8 mouse cellular contexts compared by ENCODE assay signal in the genomic region with DNA sequence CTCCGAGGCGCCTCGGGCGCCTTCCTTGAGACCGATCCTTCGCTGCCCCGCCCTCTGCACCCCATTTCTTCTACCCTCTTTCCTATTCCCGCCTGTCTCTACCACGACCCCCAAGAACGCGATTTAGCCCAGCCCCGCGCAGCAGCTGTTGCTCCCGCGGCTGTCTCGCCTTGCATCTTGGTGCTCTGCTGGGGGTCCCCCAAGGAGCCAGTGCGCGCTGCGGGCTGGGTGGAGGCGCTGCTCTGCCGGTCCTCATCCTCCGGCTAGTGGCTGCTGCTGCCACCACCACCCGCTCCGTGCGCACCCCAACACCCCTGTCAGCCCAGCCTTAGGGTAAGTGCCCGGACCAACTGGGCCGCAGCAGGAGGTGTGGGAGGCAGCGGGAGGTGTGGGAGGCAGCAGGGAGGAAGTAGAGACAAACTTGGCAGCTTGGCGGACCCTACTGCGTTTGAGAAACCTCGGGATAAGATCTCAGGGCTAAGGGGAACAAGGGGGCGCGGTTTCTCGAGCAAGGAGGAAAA. TPM values are rescaled to one million over a fixed set of nuclear protein-coding genes. Genes with fewer than 3 reads are reported as not detected.
DNase-seq lines count a peak whose midpoint lies in the region; ATAC-seq lines count a peak whose summit lies in the region.

No protein-coding gene starts in this region.

- H3K4me2 ChIP-seq in kidney, embryonic 14.5 days (replicated peaks; ENCODE audit: low read depth, low read length) = peak overlapping the region; percentile 98

- no peaks in the 10 kb centered on the region; the same call in 1 of the 2 replicates for H3K4me1 ChIP-seq in kidney, embryonic 14.5 days (ENCODE audit: control insufficient read depth, insufficient read depth, low read length)

- peaks cover 9% of the 10 kb centered on the region; the same call in 1 of the 2 replicates for H3K27me3 ChIP-seq in kidney, embryonic 14.5 days (ENCODE audit: control insufficient read depth, insufficient read depth, low read length)

- 1% methylated on average over 34 of the region's 34 CpGs for WGBS in kidney, embryonic 14.5 days

- H3K9me3 ChIP-seq in kidney, embryonic 14.5 days (ENCODE audit: control insufficient read depth, low read length) = no peaks in the 10 kb centered on the region

- H3K27ac ChIP-seq in kidney, embryonic 14.5 days (ENCODE audit: low read depth, low read length) = no peak overlapping the region

- peak overlapping the region; percentile 63 for H3K4me3 ChIP-seq in kidney, embryonic 14.5 days (ENCODE audit: low read length)

- H3K9ac ChIP-seq in kidney, embryonic 14.5 days (ENCODE audit: low read depth, low read length) = peak overlapping the region; percentile 51

- peak; percentile 81; the same call in 1 of the 2 replicates for ATAC-seq in kidney, embryonic 14.5 days (ENCODE audit: low FRiP score, low TSS enrichment)

- DNase-seq in kidney, adult 18-20 months = peak; percentile 9
- DNase-seq in kidney, adult 9 months = no peak
- peak; percentile 69 for DNase-seq in cerebellum, adult 8-10 months
- peak; percentile 12 for DNase-seq in forelimb bud, embryonic 11.5 days (ENCODE audit: low read depth, low spot score)
- peak; percentile 2 for DNase-seq in liver
- DNase-seq in ovary, postnatal 36 days (ENCODE audit: low spot score) = peak; percentile 53
- no peak for DNase-seq in thymus, postnatal 0 days (ENCODE audit: low spot score)

- H3K36me3 ChIP-seq in kidney, embryonic 14.5 days (ENCODE audit: control insufficient read depth, insufficient read depth, low read length) = no peaks in the 10 kb centered on the region

RNA-seq across cellular contexts. Expression of a gene that starts 0.4 kb away (rescaled TPM):
- polyA plus RNA-seq in kidney, embryonic 14.5 days (2014; fragmentation: Nextera tagmentation; extraction: Ambion mirVana) = 8.0 and 15.5 TPM in 2 replicates
- 0.35 and 0.41 TPM in 2 replicates for polyA plus RNA-seq in thymus, postnatal 0 days (2015; fragmentation: Nextera tagmentation; extraction: Ambion mirVana)

Comparison
In these comparisons a context has a peak if more than half of its experiments do, and no peak if none do; other contexts are left out.
1. DNase-seq: peak in kidney, adult 18-20 months (single experiment), cerebellum, adult 8-10 months (single experiment), forelimb bud, embryonic 11.5 days (single experiment), liver (single experiment) and ovary, postnatal 36 days (single experiment); none in kidney, adult 9 months (single experiment) and thymus, postnatal 0 days (single experiment).